Mouse (Mus musculus): Measurements from ENCODE around the gene Bcl3.

The Bcl3 gene

DNA sequence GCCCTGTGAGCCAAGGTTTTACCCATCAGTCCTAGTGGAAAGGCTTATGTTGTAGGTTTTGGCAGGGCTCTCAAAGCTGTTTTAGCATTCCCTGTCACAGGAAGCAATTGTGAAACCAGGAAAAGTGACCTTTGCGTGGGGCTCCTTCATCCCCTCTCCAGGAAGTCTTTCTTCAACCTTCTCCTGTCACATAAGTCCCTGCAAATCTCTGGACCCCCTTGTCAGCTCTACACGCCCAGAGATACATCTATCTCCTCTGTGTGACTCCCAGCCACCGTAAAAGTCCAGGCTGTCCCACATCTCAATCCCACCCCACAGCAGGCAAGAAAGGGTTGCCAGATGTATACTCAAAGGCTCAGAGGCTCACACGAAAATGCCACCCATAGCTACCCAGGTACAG is 50.9 kb downstream of the Bcl3 start:
- ChIA-PET CTCF (interaction anchor here (0.6 to 1.2 kb wide), 5 partner anchors 10 to 180 kb away, joined by 3 to 10 read pairs (median 4); no protein-coding TSS in a partner anchor), POLR2A (interaction anchor here in 3 of 4 experiments (0.6 to 5.5 kb wide), 9 partner anchors 9 to 56 kb away, joined by 3 to 63 read pairs (median 3); partner anchors contain the start of gene Tomm40 (in 1 of the 3))

DNA sequence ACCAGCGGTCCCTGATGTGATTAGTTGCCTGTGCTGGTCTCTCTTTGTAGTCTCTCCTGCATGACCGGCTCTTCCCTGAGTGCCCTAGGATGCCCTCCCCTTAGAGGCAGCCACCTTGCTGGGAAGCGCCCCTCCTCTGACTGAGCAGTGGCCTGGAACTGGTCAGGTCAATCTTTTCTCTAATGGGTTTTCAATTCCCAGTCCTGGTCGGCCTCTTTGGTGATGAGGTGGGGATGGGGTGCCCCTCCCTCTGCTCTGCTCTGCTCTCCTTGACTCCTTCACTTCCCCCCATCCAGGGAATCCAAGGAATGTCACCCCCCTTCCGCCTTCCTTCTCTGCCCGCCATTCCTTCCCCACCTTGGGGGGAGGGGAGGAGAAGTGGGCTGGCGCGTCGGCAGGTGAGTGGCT is 51.6 kb downstream of the Bcl3 start, which contains the start of gene Bcam:
Gene Bcam, minus strand, starts transcription at position 33 of the 408 bp plus-strand sequence.
- ChIA-PET CTCF (interaction anchor here (0.6 to 3.2 kb wide), 27 partner anchors 11 to 179 kb away, joined by 3 to 17 read pairs (median 4); partner anchors contain the start of genes Cblc (in 2 of the 4) and Nectin2 (in 1 of the 4)), POLR2A (interaction anchor here (0.6 to 5.5 kb wide), 56 partner anchors 8 to 411 kb away, joined by 3 to 63 read pairs (median 4); partner anchors contain the start of genes Cblc (in 3 of the 4), Apoe (in 2 of the 4), Tomm40 (in 2 of the 4) and Apoc1 (in 1 of the 4))

DNA sequence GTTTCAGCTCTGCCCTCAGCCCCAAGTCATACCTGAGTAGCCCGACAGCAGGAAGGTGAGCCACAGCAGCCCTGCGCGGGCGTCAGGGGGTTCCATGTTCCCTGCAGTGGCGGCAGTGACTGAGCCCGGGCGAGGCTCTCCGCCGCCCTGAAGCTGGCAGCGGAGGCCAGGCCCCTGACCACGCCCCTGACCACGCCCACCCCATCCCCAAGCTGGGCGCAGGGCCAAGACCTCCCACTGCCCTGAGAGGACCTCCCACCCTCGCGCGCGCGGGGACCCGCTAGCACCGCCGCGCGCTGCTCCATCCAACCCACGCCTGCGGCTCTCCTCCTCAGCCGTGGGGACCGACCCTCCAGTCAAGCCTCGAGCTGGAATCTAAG is 52.2 kb downstream of the Bcl3 start:
- ChIA-PET POLR2A (interaction anchor here (0.6 to 5.5 kb wide), 69 partner anchors 8 to 568 kb away, joined by 3 to 63 read pairs (median 4); partner anchors contain the start of genes Apoe (in 3 of the 4), Cblc (in 3 of the 4), Apoc1 (in 2 of the 4) and Nectin2 (in 2 of the 4)), CTCF (interaction anchor here (0.6 to 3.2 kb wide), 33 partner anchors 10 to 115 kb away, joined by 3 to 17 read pairs (median 4); partner anchors contain the start of genes Cblc (in 2 of the 4), Nectin2 (in 1 of the 4) and Tomm40 (in 1 of the 4))

DNA sequence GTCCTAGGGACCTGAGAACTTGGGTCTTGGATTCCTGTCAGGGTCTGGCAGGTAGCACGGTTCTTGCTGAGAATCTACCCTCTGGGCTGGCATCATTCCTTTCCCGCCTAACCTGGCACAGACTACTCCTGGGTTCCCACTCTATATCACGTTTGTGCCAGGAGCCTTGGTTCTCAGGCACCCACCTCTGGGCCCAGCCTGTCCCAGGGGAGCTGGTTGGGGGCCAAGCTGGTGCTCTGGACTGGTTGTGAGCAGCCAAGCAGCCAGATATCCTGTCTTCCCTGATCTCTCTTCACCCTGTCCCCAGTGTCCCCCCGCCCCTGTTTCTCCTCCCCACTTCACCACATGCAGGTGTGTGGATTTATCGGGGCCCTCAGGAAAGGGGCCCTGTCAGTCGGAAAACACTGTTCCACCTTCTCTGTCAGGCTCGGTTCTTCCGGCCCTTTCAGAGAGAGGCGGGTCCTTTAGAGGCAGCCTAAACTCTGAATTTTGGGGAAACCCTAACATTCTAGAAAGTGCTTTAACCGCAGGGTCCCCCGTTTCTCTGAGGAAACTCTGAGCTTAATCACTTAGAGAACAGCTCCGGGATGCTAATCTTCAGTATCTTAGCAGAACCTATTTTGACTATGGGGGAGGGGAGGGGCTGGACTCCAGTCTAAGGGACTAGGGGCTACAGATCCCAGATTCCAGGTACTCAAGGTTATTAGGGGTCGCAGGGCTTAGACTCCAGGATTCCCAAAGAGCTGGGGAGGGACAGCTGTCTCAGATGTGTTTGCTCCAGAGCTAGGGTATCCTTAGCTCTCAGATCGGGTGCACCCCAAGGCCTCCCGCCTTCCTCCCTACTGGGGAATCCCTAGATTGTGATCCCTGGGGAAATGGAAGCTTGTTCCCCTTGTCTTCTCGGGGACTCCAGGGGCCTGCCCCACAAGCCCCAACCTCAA is 52.9 kb downstream of the Bcl3 start:
- ChIA-PET CTCF (interaction anchor here (0.6 to 3.2 kb wide), 38 partner anchors 8 to 180 kb away, joined by 3 to 17 read pairs (median 4); partner anchors contain the start of genes Cblc (in 2 of the 4), Nectin2 (in 2 of the 4) and Tomm40 (in 1 of the 4)), POLR2A (interaction anchor here (0.6 to 5.5 kb wide), 76 partner anchors 7 to 567 kb away, joined by 3 to 63 read pairs (median 4); partner anchors contain the start of genes Apoe (in 3 of the 4), Apoc1 (in 2 of the 4), Cblc (in 2 of the 4) and Nectin2 (in 2 of the 4))

DNA sequence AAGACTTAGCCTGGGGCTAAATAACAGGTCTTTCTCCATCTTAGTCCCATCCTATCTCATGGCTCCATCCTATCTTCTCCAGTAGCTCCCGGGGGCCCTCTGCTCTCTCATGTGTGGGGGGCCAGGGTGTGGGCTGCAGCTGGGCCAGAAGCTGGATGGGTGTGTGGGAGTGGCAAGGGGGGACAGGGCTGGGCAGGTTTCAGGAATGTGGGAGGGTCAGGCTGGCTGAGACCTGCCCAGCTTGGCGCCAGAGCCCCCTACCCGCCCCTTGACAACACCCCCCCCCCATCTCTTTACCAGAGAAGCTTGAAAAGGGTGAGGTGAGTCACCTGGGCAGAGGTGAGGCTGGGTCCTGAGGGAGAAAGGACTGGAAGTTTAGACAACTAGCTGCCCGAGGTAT is 53.6 kb downstream of the Bcl3 start:
- POLR2A ChIA-PET, result interaction anchor here (0.5 to 5.5 kb wide), 31 partner anchors 9 to 426 kb away, joined by 3 to 63 read pairs (median 8); partner anchors contain the start of genes Apoe (in 2 of the 4), Tomm40 (in 2 of the 4), Bcl3 (in 1 of the 4) and Cblc (in 1 of the 4)
- CTCF ChIA-PET, result interaction anchor here (0.6 to 3.2 kb wide), 15 partner anchors 8 to 180 kb away, joined by 3 to 17 read pairs (median 5); partner anchors contain the start of gene Nectin2 (in 2 of the 4)

DNA sequence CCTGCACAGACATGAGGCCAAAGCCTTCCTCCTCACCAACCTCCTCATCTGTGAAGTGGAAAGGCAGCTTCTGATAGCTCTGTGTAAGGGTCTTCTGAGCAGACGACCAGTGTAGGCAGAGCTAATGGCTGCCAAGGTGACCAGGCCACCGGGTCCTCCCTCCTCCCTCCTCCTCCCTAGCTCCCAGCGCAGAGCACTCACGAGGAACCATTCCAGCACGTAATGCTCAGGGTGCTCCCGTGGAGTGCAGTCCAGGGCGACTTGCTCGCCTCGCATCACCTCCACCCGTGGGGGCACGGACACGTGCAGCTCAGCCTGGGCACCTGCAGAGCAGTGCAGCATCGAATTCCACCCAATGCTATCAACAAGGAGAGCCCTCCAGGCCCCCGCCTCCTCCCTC is 54.3 kb downstream of the Bcl3 start:
- ChIA-PET POLR2A (interaction anchor here in 3 of 4 experiments (0.6 to 5.5 kb wide), 22 partner anchors 9 to 98 kb away, joined by 3 to 63 read pairs (median 5); partner anchors contain the start of genes Apoe (in 1 of the 3) and Nectin2 (in 1 of the 3)), CTCF (interaction anchor here in 3 of 4 experiments (0.7 to 3.2 kb wide), 12 partner anchors 14 to 487 kb away, joined by 3 to 17 read pairs (median 4); partner anchors contain the start of gene Nectin2 (in 1 of the 3))

DNA sequence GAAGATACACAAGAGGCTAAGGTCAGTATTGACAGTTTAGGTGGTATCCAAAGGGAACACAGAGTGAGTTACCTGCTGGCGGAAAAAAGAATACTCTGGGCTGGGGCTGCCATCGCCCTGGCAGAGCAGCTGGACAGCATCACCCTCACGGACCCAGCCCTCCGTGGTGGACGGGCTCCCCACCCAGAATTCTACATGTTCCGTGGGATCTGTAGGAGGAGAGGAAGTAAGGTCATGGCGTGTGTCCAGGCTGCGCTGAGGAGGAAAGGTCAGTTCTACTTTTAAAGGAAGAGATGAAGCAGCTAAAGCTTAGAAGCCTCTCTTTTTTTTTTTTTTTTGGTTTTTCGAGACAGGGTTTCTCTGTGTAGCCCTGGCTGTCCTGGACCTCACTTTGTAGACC is 58.0 kb downstream of the Bcl3 start:
- POLR2A ChIA-PET, result interaction anchor here in 3 of 4 experiments (0.6 to 3.3 kb wide), 8 partner anchors 9 to 65 kb away, joined by 3 to 24 read pairs (median 4); partner anchors contain the start of genes Apoe (in 1 of the 3) and Nectin2 (in 1 of the 3)
- CTCF ChIA-PET, result interaction anchor here (0.5 to 2.9 kb wide), 12 partner anchors 9 to 96 kb away, joined by 3 to 10 read pairs (median 4); no protein-coding TSS in a partner anchor

DNA sequence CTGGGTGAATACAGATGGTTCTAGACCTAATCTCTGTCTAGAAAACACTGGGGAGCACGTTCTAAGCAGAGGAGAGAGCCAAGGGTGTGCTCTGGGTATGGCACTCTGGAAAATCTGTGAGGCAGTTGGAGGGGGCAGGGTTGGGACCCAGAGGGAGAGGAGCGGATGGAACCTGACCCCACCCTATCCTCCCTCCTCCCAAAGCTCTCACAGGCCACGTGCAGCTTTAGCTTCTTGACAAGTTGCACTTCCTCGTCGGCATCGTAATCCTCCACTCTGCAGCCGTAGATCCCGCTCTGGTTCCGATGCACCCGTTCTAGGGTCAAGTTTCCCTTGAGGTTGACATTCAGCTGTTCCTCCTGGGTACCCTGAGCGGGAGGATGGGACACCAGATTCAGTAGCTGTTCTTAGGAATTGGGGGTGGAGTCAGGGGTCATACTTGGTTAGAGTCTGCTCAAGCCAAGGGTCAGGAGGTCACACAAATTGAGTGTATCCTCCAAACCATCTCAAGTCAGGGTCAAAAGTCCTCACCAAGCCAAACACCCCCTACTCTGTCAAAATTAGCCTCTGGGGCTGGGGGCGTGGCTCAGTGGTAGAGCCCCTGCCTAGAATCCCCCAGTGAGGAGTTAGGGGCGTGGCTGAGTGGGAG is 58.6 kb downstream of the Bcl3 start:
- ChIA-PET CTCF (interaction anchor here (0.6 to 2.9 kb wide), 15 partner anchors 9 to 717 kb away, joined by 3 to 10 read pairs (median 4); no protein-coding TSS in a partner anchor), POLR2A (interaction anchor here in 3 of 4 experiments (0.6 to 3.3 kb wide), 21 partner anchors 8 to 171 kb away, joined by 3 to 24 read pairs (median 3); partner anchors contain the start of genes Apoe (in 1 of the 3), Nectin2 (in 1 of the 3) and Tomm40 (in 1 of the 3))

DNA sequence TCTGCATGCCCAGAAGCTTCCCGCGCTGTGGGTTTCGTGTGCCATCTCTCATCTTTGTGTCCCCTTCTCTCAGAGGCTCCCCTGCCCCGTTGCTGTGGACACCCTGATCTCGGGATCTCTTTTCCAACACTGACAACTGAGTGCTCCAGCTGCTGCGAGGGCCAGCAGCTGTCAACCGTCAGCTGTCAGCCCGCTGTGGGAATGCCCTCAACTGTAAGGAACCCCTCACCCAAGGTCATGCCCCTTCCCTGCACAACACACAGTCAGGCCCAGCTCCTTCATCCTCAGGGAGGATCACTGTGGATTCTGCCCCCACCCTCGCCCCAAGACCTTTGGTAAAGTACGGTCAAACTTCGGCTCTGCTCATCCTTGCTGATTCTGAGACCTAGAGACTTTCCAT is 60.3 kb downstream of the Bcl3 start:
- POLR2A ChIA-PET, result interaction anchor here in 2 of 4 experiments (0.7 to 3.3 kb wide), 7 partner anchors 8 to 63 kb away, joined by 3 to 24 read pairs (median 3); partner anchors contain the start of genes Apoe (in 1 of the 2) and Bcam (in 1 of the 2)
- CTCF ChIA-PET, result interaction anchor here in 2 of 4 experiments (0.6 to 2.8 kb wide), 4 partner anchors 22 to 285 kb away, joined by 3 to 8 read pairs (median 6); no protein-coding TSS in a partner anchor

DNA sequence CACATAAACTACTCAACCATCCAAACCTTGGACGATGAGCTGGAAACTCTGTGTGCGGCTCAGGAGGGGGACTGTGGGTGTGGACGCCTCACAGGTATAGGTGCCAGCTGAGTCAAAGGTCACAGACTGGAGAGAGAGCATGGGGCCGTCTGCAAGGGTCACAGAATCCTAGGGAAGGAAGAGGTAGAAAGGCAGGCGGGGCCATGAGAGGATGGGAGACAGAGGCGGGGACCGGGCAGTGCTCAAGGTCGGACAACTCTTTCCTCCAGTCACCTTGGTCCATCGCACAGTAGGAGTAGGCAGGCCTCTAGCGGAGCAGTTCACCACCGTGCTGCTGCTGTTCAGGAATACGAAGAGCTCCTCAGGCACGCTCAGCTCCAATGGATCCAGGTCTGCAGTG is 62.5 kb downstream of the Bcl3 start:
- ChIA-PET CTCF (interaction anchor here in 1 of 4 experiments (1.5 kb wide), 1 partner anchor 11 kb away, joined by 3 read pairs; the partner anchor contains the start of gene Bcam), POLR2A (interaction anchor here in 3 of 4 experiments (0.7 to 3.4 kb wide), 11 partner anchors 8 to 70 kb away, joined by 3 to 14 read pairs (median 6); partner anchors contain the start of genes Bcam (in 3 of the 3), Apoe (in 1 of the 3), Cblc (in 1 of the 3) and Nectin2 (in 1 of the 3))

DNA sequence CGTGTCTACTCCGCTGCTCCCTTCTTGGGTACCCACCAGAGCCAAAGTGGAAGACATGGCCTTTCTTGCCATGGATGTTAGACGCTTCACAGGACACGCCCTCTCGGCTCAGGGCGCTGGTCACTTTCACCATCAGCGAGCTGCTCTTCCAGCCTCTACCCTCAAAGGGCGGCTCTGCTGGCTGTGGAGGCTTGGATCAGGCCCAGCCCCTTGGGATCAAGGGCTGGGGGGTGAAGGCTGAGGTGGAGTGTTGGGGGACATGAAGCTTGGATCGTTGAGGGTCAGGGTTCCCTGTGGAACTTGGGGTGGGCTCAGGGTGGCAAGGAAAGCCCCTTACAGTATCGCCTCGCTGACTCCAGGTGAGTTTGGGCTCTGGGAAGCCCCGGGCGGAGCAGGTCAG is 63.9 kb downstream of the Bcl3 start:
- POLR2A ChIA-PET, result interaction anchor here (0.5 to 3.4 kb wide), 17 partner anchors 9 to 60 kb away, joined by 3 to 14 read pairs (median 4); partner anchors contain the start of genes Bcam (in 2 of the 4), Apoe (in 1 of the 4) and Cblc (in 1 of the 4)
- CTCF ChIA-PET, result interaction anchor here (0.6 to 1.1 kb wide), 4 partner anchors 18 to 326 kb away, joined by 3 to 4 read pairs (median 4); no protein-coding TSS in a partner anchor
